Mouse (Mus musculus): ENCODE data around the gene Smg7.

- TF ChIP-seq CTCF (IDR thresholded peaks at IDR 0.05; ENCODE audit: low read depth, low read length), result no peak
- TF ChIP-seq POLR2A (IDR thresholded peaks at IDR 0.05; ENCODE audit: extremely low read depth, insufficient read depth, low read length), result no peak
Measured at GRCm38 (mm10) chr1:152788121-152788660, 114.3 kb downstream of the Smg7 start.
